Mouse (Mus musculus): ENCODE results near the gene Acsbg1. TPM values are rescaled to one million over a fixed set of nuclear protein-coding genes. Genes with fewer than 3 reads are reported as not detected.

Acsbg1 gene
- polyA plus RNA-seq, 1 experiment from 2014 or later: 0.11 TPM

- WGBS: 70% methylated on average over 2 of the region's 2 CpGs
- Histone ChIP-seq H3K9me3 (ENCODE audit: control insufficient read depth, low read length) (no peaks in the 10 kb centered on the region), H3K4me2 (no peak overlapping the region), H3K4me1 (replicated peaks; ENCODE audit: control insufficient read depth, insufficient read depth, low read length) (no peaks in the 10 kb centered on the region), H3K27me3 (replicated peaks; ENCODE audit: control insufficient read depth, insufficient read depth, low read length) (no peaks in the 10 kb centered on the region), H3K27ac (ENCODE audit: low read depth, low read length) (no peak overlapping the region), H3K9ac (ENCODE audit: low read depth, low read length) (no peak overlapping the region), H3K36me3 (ENCODE audit: control insufficient read depth, insufficient read depth, low read length) (no peaks in the 10 kb centered on the region), H3K4me3 (ENCODE audit: low read depth, low read length) (no peak overlapping the region)
- ATAC-seq (replicated peaks; ENCODE audit: low FRiP score) (no peak), DNase-seq (ENCODE audit: low spot score) (no peak)
Observed at GRCm38 (mm10) chr9:54642149-54642548, 19.5 kb downstream of the Acsbg1 start.

GRCm38 (mm10) chr9:54641548-54641947 is 20.1 kb downstream of the Acsbg1 start:
- ATAC-seq (replicated peaks; ENCODE audit: low FRiP score) (no peak), DNase-seq (ENCODE audit: low spot score) (no peak)
- no peak overlapping the region for H3K9ac ChIP-seq (ENCODE audit: low read depth, low read length)
- H3K27me3 ChIP-seq (replicated peaks; ENCODE audit: control insufficient read depth, insufficient read depth, low read length): no peaks in the 10 kb centered on the region
- no peak overlapping the region for H3K4me2 ChIP-seq
- H3K36me3 ChIP-seq (ENCODE audit: control insufficient read depth, insufficient read depth, low read length): no peaks in the 10 kb centered on the region
- H3K9me3 ChIP-seq (ENCODE audit: control insufficient read depth, low read length): no peaks in the 10 kb centered on the region
- H3K4me1 ChIP-seq (replicated peaks; ENCODE audit: control insufficient read depth, insufficient read depth, low read length): no peaks in the 10 kb centered on the region
- no peak overlapping the region for H3K4me3 ChIP-seq (ENCODE audit: low read depth, low read length)
- H3K27ac ChIP-seq (ENCODE audit: low read depth, low read length): no peak overlapping the region
- 56% methylated on average over 3 of the region's 3 CpGs for WGBS

- ATAC-seq (replicated peaks; ENCODE audit: low FRiP score): no peak
- Histone ChIP-seq H3K9me3 (ENCODE audit: control insufficient read depth, low read length) (no peaks in the 10 kb centered on the region), H3K4me1 (replicated peaks; ENCODE audit: control insufficient read depth, insufficient read depth, low read length) (no peaks in the 10 kb centered on the region), H3K27me3 (replicated peaks; ENCODE audit: control insufficient read depth, insufficient read depth, low read length) (no peaks in the 10 kb centered on the region), H3K36me3 (ENCODE audit: control insufficient read depth, insufficient read depth, low read length) (no peaks in the 10 kb centered on the region), H3K4me2 (no peak overlapping the region), H3K4me3 (ENCODE audit: low read depth, low read length) (no peak overlapping the region), H3K9ac (ENCODE audit: low read depth, low read length) (no peak overlapping the region), H3K27ac (ENCODE audit: low read depth, low read length) (no peak overlapping the region)
- DNase-seq (ENCODE audit: low spot score): no peak
- 55% methylated on average over 2 of the region's 2 CpGs for WGBS
Observed at GRCm38 (mm10) chr9:54639192-54639591, 22.5 kb downstream of the Acsbg1 start.

- Histone ChIP-seq H3K27me3 (replicated peaks; ENCODE audit: control insufficient read depth, insufficient read depth, low read length) (no peaks in the 10 kb centered on the region), H3K4me1 (replicated peaks; ENCODE audit: control insufficient read depth, insufficient read depth, low read length) (no peaks in the 10 kb centered on the region), H3K9ac (ENCODE audit: low read depth, low read length) (no peak overlapping the region), H3K36me3 (ENCODE audit: control insufficient read depth, insufficient read depth, low read length) (no peaks in the 10 kb centered on the region), H3K27ac (ENCODE audit: low read depth, low read length) (no peak overlapping the region), H3K9me3 (ENCODE audit: control insufficient read depth, low read length) (no peaks in the 10 kb centered on the region), H3K4me3 (ENCODE audit: low read depth, low read length) (no peak overlapping the region), H3K4me2 (no peak overlapping the region)
- WGBS: 61% methylated on average over 5 of the region's 5 CpGs
- DNase-seq (ENCODE audit: low spot score) (no peak), ATAC-seq (replicated peaks; ENCODE audit: low FRiP score) (no peak)
Observed at GRCm38 (mm10) chr9:54637510-54638314, 24.0 kb downstream of the Acsbg1 start.

- Histone ChIP-seq H3K27ac (ENCODE audit: low read depth, low read length) (no peak overlapping the region), H3K4me3 (ENCODE audit: low read depth, low read length) (no peak overlapping the region), H3K9ac (ENCODE audit: low read depth, low read length) (no peak overlapping the region), H3K9me3 (ENCODE audit: control insufficient read depth, low read length) (no peaks in the 10 kb centered on the region), H3K27me3 (replicated peaks; ENCODE audit: control insufficient read depth, insufficient read depth, low read length) (no peaks in the 10 kb centered on the region), H3K4me2 (no peak overlapping the region), H3K4me1 (replicated peaks; ENCODE audit: control insufficient read depth, insufficient read depth, low read length) (no peaks in the 10 kb centered on the region), H3K36me3 (ENCODE audit: control insufficient read depth, insufficient read depth, low read length) (no peaks in the 10 kb centered on the region)
- WGBS: 86% methylated on average over 2 of the region's 2 CpGs
- ATAC-seq (replicated peaks; ENCODE audit: low FRiP score) (no peak), DNase-seq (ENCODE audit: low spot score) (no peak)
Observed at GRCm38 (mm10) chr9:54633401-54633800, 28.3 kb downstream of the Acsbg1 start.

- DNase-seq (ENCODE audit: low spot score): no peak
- H3K9me3 ChIP-seq (ENCODE audit: control insufficient read depth, low read length): no peaks in the 10 kb centered on the region
- H3K27me3 ChIP-seq (replicated peaks; ENCODE audit: control insufficient read depth, insufficient read depth, low read length): no peaks in the 10 kb centered on the region
- no peaks in the 10 kb centered on the region for H3K36me3 ChIP-seq (ENCODE audit: control insufficient read depth, insufficient read depth, low read length)
- ATAC-seq (replicated peaks; ENCODE audit: low FRiP score): no peak
- H3K4me2 ChIP-seq: no peak overlapping the region
- no peaks in the 10 kb centered on the region for H3K4me1 ChIP-seq (replicated peaks; ENCODE audit: control insufficient read depth, insufficient read depth, low read length)
- H3K27ac ChIP-seq (ENCODE audit: low read depth, low read length): no peak overlapping the region
- H3K9ac ChIP-seq (ENCODE audit: low read depth, low read length): no peak overlapping the region
- no peak overlapping the region for H3K4me3 ChIP-seq (ENCODE audit: low read depth, low read length)
Observed at GRCm38 (mm10) chr9:54630905-54631304, 30.8 kb downstream of the Acsbg1 start.

GRCm38 (mm10) chr9:54629613-54630261 is 31.9 kb downstream of the Acsbg1 start:
- H3K4me3 ChIP-seq (ENCODE audit: low read depth, low read length): no peak overlapping the region
- H3K36me3 ChIP-seq (ENCODE audit: control insufficient read depth, insufficient read depth, low read length): no peaks in the 10 kb centered on the region
- no peaks in the 10 kb centered on the region for H3K9me3 ChIP-seq (ENCODE audit: control insufficient read depth, low read length)
- DNase-seq (ENCODE audit: low spot score): no peak
- no peak overlapping the region for H3K27ac ChIP-seq (ENCODE audit: low read depth, low read length)
- no peak overlapping the region for H3K4me2 ChIP-seq
- H3K9ac ChIP-seq (ENCODE audit: low read depth, low read length): no peak overlapping the region
- 81% methylated on average over 5 of the region's 5 CpGs for WGBS
- no peaks in the 10 kb centered on the region for H3K4me1 ChIP-seq (replicated peaks; ENCODE audit: control insufficient read depth, insufficient read depth, low read length)
- ATAC-seq (replicated peaks; ENCODE audit: low FRiP score): no peak
- no peaks in the 10 kb centered on the region for H3K27me3 ChIP-seq (replicated peaks; ENCODE audit: control insufficient read depth, insufficient read depth, low read length)

- DNase-seq (ENCODE audit: low spot score): no peak
- H3K36me3 ChIP-seq (ENCODE audit: control insufficient read depth, insufficient read depth, low read length): no peaks in the 10 kb centered on the region
- no peaks in the 10 kb centered on the region for H3K9me3 ChIP-seq (ENCODE audit: control insufficient read depth, low read length)
- no peaks in the 10 kb centered on the region for H3K4me1 ChIP-seq (replicated peaks; ENCODE audit: control insufficient read depth, insufficient read depth, low read length)
- H3K27me3 ChIP-seq (replicated peaks; ENCODE audit: control insufficient read depth, insufficient read depth, low read length): no peaks in the 10 kb centered on the region
- no peak overlapping the region for H3K4me2 ChIP-seq
- no peak for ATAC-seq (replicated peaks; ENCODE audit: low FRiP score)
- H3K4me3 ChIP-seq (ENCODE audit: low read depth, low read length): no peak overlapping the region
- 90% methylated on average over 4 of the region's 4 CpGs for WGBS
- H3K9ac ChIP-seq (ENCODE audit: low read depth, low read length): no peak overlapping the region
- H3K27ac ChIP-seq (ENCODE audit: low read depth, low read length): no peak overlapping the region
Observed at GRCm38 (mm10) chr9:54628752-54629151, 32.9 kb downstream of the Acsbg1 start.

- Histone ChIP-seq H3K27me3 (replicated peaks; ENCODE audit: control insufficient read depth, insufficient read depth, low read length) (no peaks in the 10 kb centered on the region), H3K4me1 (replicated peaks; ENCODE audit: control insufficient read depth, insufficient read depth, low read length) (no peaks in the 10 kb centered on the region), H3K4me2 (no peak overlapping the region), H3K4me3 (ENCODE audit: low read depth, low read length) (no peak overlapping the region), H3K9me3 (ENCODE audit: control insufficient read depth, low read length) (no peaks in the 10 kb centered on the region), H3K36me3 (ENCODE audit: control insufficient read depth, insufficient read depth, low read length) (no peaks in the 10 kb centered on the region), H3K27ac (ENCODE audit: low read depth, low read length) (no peak overlapping the region), H3K9ac (ENCODE audit: low read depth, low read length) (no peak overlapping the region)
- DNase-seq (ENCODE audit: low spot score) (no peak), ATAC-seq (replicated peaks; ENCODE audit: low FRiP score) (no peak)
- 81% methylated on average over 5 of the region's 5 CpGs for WGBS
Observed at GRCm38 (mm10) chr9:54627240-54627639, 34.4 kb downstream of the Acsbg1 start.

Data from liver, embryonic 11.5 days (tissue).